Mouse (Mus musculus) limb, embryonic 14.5 days (tissue): ENCODE data around the gene Il22ra2. TPM values are rescaled to one million over a fixed set of nuclear protein-coding genes. Genes with fewer than 3 reads are reported as not detected.

Source experiments
- ATAC-seq: fragments of 200-750 bp; cut with Nextera tagmentation; 2 replicates; pipeline ENCODE4 v1.8.0; 2017; ENCODE audit warnings: low read depth, moderate number of reproducible peaks, moderate TSS enrichment; ENCODE audit not compliant: low FRiP score
- DNase-seq: peaks from one replicate; pipeline ENCODE4 v3.0.0-alpha.2; 2015; ENCODE audit warnings: low spot score
- H3K27ac ChIP-seq: fragments of 300-500 bp; sonication (generic); replicated peaks from 2 replicates; pipeline ENCODE4 v1.5.1; 2014; ENCODE audit warnings: low read depth, mild to moderate bottlenecking, low read length, moderate library complexity, mixed read lengths
- H3K27me3 ChIP-seq: fragments of 300-500 bp; sonication (generic); 2 replicates; pipeline ENCODE4 v1.6.1; 2014; ENCODE audit warnings: low read length, mixed read lengths; ENCODE audit not compliant: control insufficient read depth, insufficient read depth
- H3K36me3 ChIP-seq: fragments of 300-500 bp; sonication (generic); 2 replicates; pipeline ENCODE4 v1.6.1; 2014; ENCODE audit warnings: mild to moderate bottlenecking, low read length, moderate library complexity, mixed read lengths; ENCODE audit not compliant: control insufficient read depth, insufficient read depth
- H3K4me1 ChIP-seq: fragments of 300-500 bp; sonication (generic); 2 replicates; pipeline ENCODE4 v1.6.1; 2014; ENCODE audit warnings: antibody characterized with exemption, low read length, mixed read lengths; ENCODE audit not compliant: control insufficient read depth, insufficient read depth
- H3K4me2 ChIP-seq: fragments of 300-500 bp; sonication (generic); replicated peaks from 2 replicates; pipeline ENCODE4 v1.6.1; 2014; ENCODE audit warnings: low read depth, mild to moderate bottlenecking, low read length, moderate library complexity; ENCODE audit not compliant: severe bottlenecking
- H3K4me3 ChIP-seq: fragments of 300-500 bp; sonication (generic); replicated peaks from 2 replicates; pipeline ENCODE4 v1.5.1; 2014; ENCODE audit warnings: low read length
- H3K9ac ChIP-seq: fragments of 300-500 bp; sonication (generic); 2 replicates; pipeline ENCODE4 v1.6.1; 2014; ENCODE audit warnings: mild to moderate bottlenecking, low read depth, low read length, moderate library complexity; ENCODE audit not compliant: severe bottlenecking
- H3K9me3 ChIP-seq: fragments of 300-500 bp; sonication (generic); 2 replicates; pipeline ENCODE4 v1.6.1; 2016; ENCODE audit warnings: low read length; ENCODE audit not compliant: control insufficient read depth
- POLR2A ChIP-seq: fragments of 200-500 bp; IDR thresholded peaks from 2 replicates; pipeline ENCODE4 v1.8.0; 2012; ENCODE audit warnings: inconsistent platforms, mild to moderate bottlenecking, moderate library complexity, borderline replicate concordance; ENCODE audit not compliant: insufficient read depth, insufficient read length; ENCODE audit errors: extremely low read depth
- WGBS: fragments of 180-500 bp; shearing (Covaris S2); extraction: QIAGEN DNeasy Blood & Tissue Kit; methylation state at CpG from one replicate; pipeline ENCODE4 v1.1.7; 2014; 5-methylcytosine and 5-hydroxymethylcytosine counted together
- polyA plus RNA-seq, 2 experiments: library from polyadenylated mRNA; depleted of rRNA in 1 of 2; stranded (reverse) in 1 of 2; unstranded in 1 of 2; fragments of >200 nt; fragmentation: Nextera tagmentation in 1 of 2; extraction: Ambion mirVana in 1 of 2; gene quantifications; 2 replicates each; pipeline versions ENCODE4 v1.2.1 to v1.2.3; 2012 to 2014

Gene Il22ra2
- polyA plus RNA-seq, 2 experiments = 0.09 TPM; not detected in 1

GRCm38 (mm10) chr10:19624617-19625016 lies 2.8 kb downstream of the Il22ra2 start:
- TF ChIP-seq POLR2A = no peak

GRCm38 (mm10) chr10:19627342-19627741 lies 5.5 kb downstream of the Il22ra2 start:
- H3K4me3 ChIP-seq = no peak overlapping the region
- DNase-seq (peak; percentile 13), ATAC-seq (no peak)
- 85% methylated on average over 2 of the region's 2 CpGs for WGBS
- H3K9ac ChIP-seq = no peak overlapping the region
- TF ChIP-seq POLR2A = no peak
- H3K27me3 ChIP-seq = no peaks in the 10 kb centered on the region
- no peaks in the 10 kb centered on the region for H3K4me1 ChIP-seq
- H3K36me3 ChIP-seq = no peaks in the 10 kb centered on the region
- no peaks in the 10 kb centered on the region for H3K9me3 ChIP-seq
- H3K27ac ChIP-seq = no peak overlapping the region
- H3K4me2 ChIP-seq = no peak overlapping the region

More at GRCm38 (mm10) chr10:19624617-19625016, 2.8 kb downstream of the Il22ra2 start:
- no peak overlapping the region for H3K4me3 ChIP-seq
- H3K9me3 ChIP-seq = no peaks in the 10 kb centered on the region
- H3K27me3 ChIP-seq = no peaks in the 10 kb centered on the region
- no peaks in the 10 kb centered on the region for H3K36me3 ChIP-seq
- no peak overlapping the region for H3K9ac ChIP-seq
- no peak for ATAC-seq
- H3K27ac ChIP-seq = no peak overlapping the region
- DNase-seq = no peak
- H3K4me2 ChIP-seq = no peak overlapping the region
- no peaks in the 10 kb centered on the region for H3K4me1 ChIP-seq
- 77% methylated on average over 1 of the region's 1 CpGs for WGBS

GRCm38 (mm10) chr10:19627748-19628147 lies 6.0 kb downstream of the Il22ra2 start:
- H3K4me3 ChIP-seq = no peak overlapping the region
- ATAC-seq (no peak), DNase-seq (no peak)
- WGBS = 86% methylated on average over 4 of the region's 4 CpGs
- H3K9ac ChIP-seq = no peak overlapping the region
- H3K9me3 ChIP-seq = no peaks in the 10 kb centered on the region
- no peaks in the 10 kb centered on the region for H3K36me3 ChIP-seq
- no peak overlapping the region for H3K4me2 ChIP-seq
- no peak for TF ChIP-seq POLR2A
- H3K27ac ChIP-seq = no peak overlapping the region
- no peaks in the 10 kb centered on the region for H3K27me3 ChIP-seq
- no peaks in the 10 kb centered on the region for H3K4me1 ChIP-seq

GRCm38 (mm10) chr10:19631616-19632195 lies 9.9 kb downstream of the Il22ra2 start:
- Histone ChIP-seq H3K4me3 (no peak overlapping the region), H3K4me1 (no peaks in the 10 kb centered on the region), H3K27me3 (no peaks in the 10 kb centered on the region), H3K27ac (no peak overlapping the region), H3K9ac (no peak overlapping the region), H3K36me3 (no peaks in the 10 kb centered on the region), H3K9me3 (no peaks in the 10 kb centered on the region), H3K4me2 (no peak overlapping the region)
- DNase-seq (no peak), ATAC-seq (no peak)
- WGBS = 78% methylated on average over 13 of the region's 13 CpGs
- no peak for TF ChIP-seq POLR2A

- Histone ChIP-seq H3K36me3 (no peaks in the 10 kb centered on the region), H3K9me3 (no peaks in the 10 kb centered on the region), H3K4me3 (no peak overlapping the region), H3K27ac (no peak overlapping the region), H3K4me1 (no peaks in the 10 kb centered on the region), H3K27me3 (no peaks in the 10 kb centered on the region), H3K4me2 (no peak overlapping the region), H3K9ac (no peak overlapping the region)
- no peak for DNase-seq
- no peak for ATAC-seq
- no peak for TF ChIP-seq POLR2A
- 90% methylated on average over 5 of the region's 5 CpGs for WGBS
Observed at GRCm38 (mm10) chr10:19638851-19639250, 17.1 kb downstream of the Il22ra2 start.
